Mouse (Mus musculus): ENCODE data around the gene Nxpe4.

Nxpe4 gene

GRCm38 (mm10) chr9:48326338-48326737, 164.5 kb downstream of the Nxpe4 start:
- DNase-seq (ENCODE audit: extremely low spot score, low spot score), result no peak

- DNase-seq (ENCODE audit: extremely low spot score, low spot score), result no peak
Measured at GRCm38 (mm10) chr9:48329597-48329996, 167.8 kb downstream of the Nxpe4 start.

GRCm38 (mm10) chr9:48338783-48339455, 177.1 kb downstream of the Nxpe4 start:
- DNase-seq (ENCODE audit: extremely low spot score, low spot score), result no peak

- no peak for DNase-seq (ENCODE audit: extremely low spot score, low spot score)
Measured at GRCm38 (mm10) chr9:48339563-48339962, 177.7 kb downstream of the Nxpe4 start.

- DNase-seq (ENCODE audit: extremely low spot score, low spot score), result no peak
Measured at GRCm38 (mm10) chr9:48340708-48341380, 179.0 kb downstream of the Nxpe4 start.

- DNase-seq (ENCODE audit: extremely low spot score, low spot score), result no peak
Measured at GRCm38 (mm10) chr9:48345456-48345855, 183.6 kb downstream of the Nxpe4 start.

GRCm38 (mm10) chr9:48345866-48346265, 184.0 kb downstream of the Nxpe4 start:
- DNase-seq (ENCODE audit: extremely low spot score, low spot score), result no peak

DNA sequence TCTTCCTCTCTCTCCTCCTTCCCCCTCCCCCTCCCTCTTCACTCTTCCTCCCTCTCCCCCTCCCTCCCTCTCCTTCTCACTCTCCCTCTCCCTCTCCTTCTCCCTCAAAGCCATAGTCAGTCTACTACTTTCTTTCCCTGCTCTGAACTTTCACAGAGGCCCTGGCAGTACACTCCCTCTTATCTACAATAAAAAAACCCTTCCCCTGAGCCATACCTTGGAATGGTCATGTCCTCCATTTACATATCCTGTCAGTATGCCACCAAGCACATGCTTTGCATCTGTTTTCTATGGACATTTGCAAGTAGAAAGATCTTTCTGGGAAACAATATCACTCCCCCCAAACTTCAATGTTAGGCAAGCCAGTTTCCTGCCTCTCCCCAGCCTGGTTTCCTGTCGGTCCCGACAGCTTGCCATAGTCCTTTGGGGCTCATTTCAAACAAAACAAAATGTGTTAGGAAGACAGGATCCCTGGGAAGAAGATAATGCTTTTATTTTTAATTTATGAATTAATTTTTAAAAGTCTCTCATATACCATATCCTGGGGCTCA, 191.4 kb downstream of the Nxpe4 start, which contains the start of gene Nxpe2:
TSS of gene Nxpe2 (minus strand) at position 307 of the 551 bp plus-strand sequence.
- DNase-seq (ENCODE audit: extremely low spot score, low spot score), result no peak

- peak; percentile 33 for DNase-seq (ENCODE audit: extremely low spot score, low spot score)
Measured at GRCm38 (mm10) chr9:48354122-48354521, 192.3 kb downstream of the Nxpe4 start.

GRCm38 (mm10) chr9:48354793-48355192, 193.0 kb downstream of the Nxpe4 start:
- peak; percentile 60 for DNase-seq (ENCODE audit: extremely low spot score, low spot score)

- DNase-seq (ENCODE audit: extremely low spot score, low spot score), result no peak
Measured at GRCm38 (mm10) chr9:48357097-48357496, 195.3 kb downstream of the Nxpe4 start.

DNA sequence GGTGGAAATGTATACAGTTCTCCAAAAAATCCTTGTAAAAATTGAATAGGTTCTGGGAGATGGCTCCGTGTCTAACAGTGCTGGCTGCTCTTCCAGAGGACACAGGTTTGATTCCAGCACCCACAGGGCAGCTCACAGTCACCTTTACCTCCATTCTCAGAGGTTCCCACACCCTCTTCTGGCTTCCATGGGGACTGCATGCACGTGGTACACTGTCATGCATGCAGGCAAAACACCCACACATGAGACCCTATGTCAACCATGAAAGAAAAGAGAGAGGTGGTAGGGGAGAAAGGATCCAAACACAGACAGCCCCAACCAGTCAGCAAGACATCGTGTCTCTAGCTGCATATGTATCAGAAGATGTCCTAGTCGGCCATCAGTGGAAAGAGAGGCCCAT, 199.0 kb downstream of the Nxpe4 start:
- no peak for DNase-seq (ENCODE audit: extremely low spot score, low spot score)

DNA sequence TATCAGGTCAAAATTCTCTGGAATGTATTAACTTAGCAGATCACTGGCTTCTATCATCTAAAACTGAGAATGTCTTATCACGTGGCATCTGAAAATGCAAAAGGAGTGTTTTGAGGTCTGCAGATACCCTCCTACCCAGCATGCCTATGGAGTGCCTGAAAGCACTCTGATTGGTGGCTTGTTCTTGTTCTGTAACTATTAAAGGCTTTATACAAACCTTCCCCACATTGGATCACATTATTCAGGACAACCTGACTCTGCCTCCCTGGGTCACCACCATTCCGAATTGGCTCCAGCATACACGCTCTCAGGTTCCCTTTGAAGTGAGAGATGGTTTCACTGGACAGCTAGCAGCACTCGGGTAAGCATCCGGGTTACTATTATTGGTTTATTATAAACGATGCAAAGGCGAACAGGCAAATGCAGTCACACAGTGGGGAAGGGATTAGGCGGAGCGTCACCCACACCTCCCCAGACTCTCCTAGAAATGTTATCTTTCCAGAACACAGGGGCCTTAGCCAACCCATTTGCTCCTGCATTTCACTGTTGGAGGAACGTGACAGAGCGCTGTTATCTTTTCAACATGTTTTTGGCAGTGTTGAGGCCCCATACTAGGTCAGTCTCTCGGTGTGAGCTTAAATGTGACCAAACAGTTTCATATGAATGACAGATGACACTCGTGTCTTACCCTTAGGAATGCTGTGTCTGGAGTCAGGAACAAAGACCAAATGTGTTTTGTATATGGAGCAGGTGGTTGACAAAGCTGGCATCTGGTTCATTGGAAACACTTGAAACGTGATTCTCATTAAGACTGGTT, 200.2 kb downstream of the Nxpe4 start:
- DNase-seq (ENCODE audit: extremely low spot score, low spot score), result no peak

GRCm38 (mm10) chr9:48362743-48363142, 200.9 kb downstream of the Nxpe4 start:
- no peak for DNase-seq (ENCODE audit: extremely low spot score, low spot score)

- DNase-seq (ENCODE audit: extremely low spot score, low spot score), result no peak
Measured at GRCm38 (mm10) chr9:48373232-48373878, 211.5 kb downstream of the Nxpe4 start.

GRCm38 (mm10) chr9:48374357-48374756, 212.5 kb downstream of the Nxpe4 start:
- DNase-seq (ENCODE audit: extremely low spot score, low spot score), result no peak

GRCm38 (mm10) chr9:48388451-48388850, 226.6 kb downstream of the Nxpe4 start:
- no peak for DNase-seq (ENCODE audit: extremely low spot score, low spot score)

DNA sequence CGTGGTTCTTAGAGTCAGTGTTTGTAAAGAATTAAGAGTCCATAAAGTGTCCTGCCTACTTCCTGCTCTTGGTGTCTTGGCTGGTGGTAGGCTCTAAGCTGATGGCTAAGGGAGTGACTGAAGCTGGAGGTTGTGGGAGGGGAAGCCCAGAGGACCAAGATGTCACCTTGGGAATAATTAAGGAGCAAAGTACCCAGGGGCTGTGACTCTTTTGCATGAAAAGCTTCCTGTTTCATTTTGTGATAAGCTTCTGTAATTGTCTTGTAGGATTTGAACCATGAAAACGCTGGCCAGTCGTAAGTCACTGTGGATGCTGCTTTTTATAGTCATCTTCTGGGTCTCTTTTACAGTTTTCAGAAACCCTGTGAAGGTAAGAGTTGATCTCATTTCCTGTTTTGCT, 228.2 kb downstream of the Nxpe4 start:
- DNase-seq (ENCODE audit: extremely low spot score, low spot score), result no peak

DNA sequence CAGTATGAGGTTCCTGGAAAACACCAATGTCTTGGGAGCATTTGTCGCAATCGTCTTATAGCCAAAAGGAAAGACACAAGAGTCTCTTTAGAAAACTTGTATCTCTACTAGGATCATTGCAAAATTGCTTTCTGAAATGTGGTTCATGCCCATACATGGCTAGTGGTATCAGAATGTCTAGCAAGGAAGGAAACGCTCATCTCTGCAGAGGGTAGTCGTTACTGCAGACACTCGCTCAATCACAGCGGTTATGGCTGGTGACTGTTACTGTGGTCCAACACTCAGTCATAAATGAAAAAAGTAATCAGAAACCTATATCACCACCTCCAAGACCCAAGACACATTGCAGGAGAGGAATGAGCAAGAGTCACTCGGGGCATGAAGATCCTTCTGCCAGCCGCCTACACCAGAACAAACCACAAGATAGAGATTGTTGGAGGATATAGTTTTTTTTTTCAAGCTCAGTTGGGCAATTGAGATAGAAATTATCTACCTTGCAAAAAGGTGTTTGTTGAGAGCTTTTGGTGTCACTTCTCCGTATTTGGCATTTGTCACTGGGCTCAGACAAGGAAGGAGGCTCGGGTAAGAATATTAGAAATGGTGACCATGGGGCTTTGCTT, 241.9 kb downstream of the Nxpe4 start:
- DNase-seq (ENCODE audit: extremely low spot score, low spot score), result no peak

GRCm38 (mm10) chr9:48404687-48405086, 242.9 kb downstream of the Nxpe4 start:
- DNase-seq (ENCODE audit: extremely low spot score, low spot score), result no peak
